In genomic region chr7:114364041-114364440, GRCm38 (mm10) we compare ENCODE assay signal across 11 mouse cellular contexts. TPM values are rescaled to one million over a fixed set of nuclear protein-coding genes. Genes with fewer than 3 reads are reported as not detected.
DNase-seq lines count a peak whose midpoint lies in the region; ATAC-seq lines count a peak whose summit lies in the region.
"Had no signal": no experiment of that assay in that cellular context is flagged by ENCODE, and none has a peak within 500 bp of the region (broad histone marks: within the 10 kb centered on the region; RNA-seq: fewer than 3 reads in every experiment).

No protein-coding gene starts in this region.

- H3K36me3 ChIP-seq in kidney, embryonic 14.5 days (ENCODE audit: control insufficient read depth, insufficient read depth, low read length): no peaks in the 10 kb centered on the region
- H3K36me3 ChIP-seq: hindbrain, embryonic 15.5 days; lung, embryonic 15.5 days had no signal

- H3K4me3 ChIP-seq in kidney, embryonic 14.5 days (ENCODE audit: low read length): no peak overlapping the region
- H3K4me3 ChIP-seq: hindbrain, embryonic 15.5 days; lung, embryonic 15.5 days had no signal

- peak; percentile 42 for DNase-seq in kidney, adult 18-20 months
- DNase-seq in 3T3-L1 (ENCODE audit: low read depth, low spot score): peak; percentile 62
- peak; percentile 6 for DNase-seq in adrenal gland, adult 8-10 months
- peak; percentile 53 for DNase-seq in kidney, postnatal 14 days
- no peak for DNase-seq in neural tube, embryonic 10.5 days (ENCODE audit: extremely low spot score, low spot score)
- no peak for DNase-seq in cerebellum, postnatal 4 days (ENCODE audit: low spot score in 2 of 2)
- DNase-seq: right cerebral cortex, adult 18-20 months; thymus, adult 2 months had no signal

- no peaks in the 10 kb centered on the region for H3K4me1 ChIP-seq in kidney, embryonic 14.5 days (ENCODE audit: control insufficient read depth, insufficient read depth, low read length)
- H3K4me1 ChIP-seq: hindbrain, embryonic 15.5 days; lung, embryonic 15.5 days had no signal

- H3K27ac ChIP-seq in kidney, embryonic 14.5 days (ENCODE audit: low read depth, low read length): no peak overlapping the region
- H3K27ac ChIP-seq: hindbrain, embryonic 15.5 days; lung, embryonic 15.5 days had no signal

- WGBS in kidney, embryonic 14.5 days: 64% methylated on average over 1 of the region's 1 CpGs

- no peak overlapping the region for H3K4me2 ChIP-seq in kidney, embryonic 14.5 days (replicated peaks; ENCODE audit: low read depth, low read length)
- H3K4me2 ChIP-seq: hindbrain, embryonic 15.5 days; lung, embryonic 15.5 days had no signal

- no peak for ATAC-seq in kidney, embryonic 14.5 days (ENCODE audit: low FRiP score, low TSS enrichment)

- H3K9ac ChIP-seq in kidney, embryonic 14.5 days (ENCODE audit: low read depth, low read length): no peak overlapping the region
- H3K9ac ChIP-seq: hindbrain, embryonic 15.5 days; lung, embryonic 15.5 days had no signal

- H3K9me3 ChIP-seq in kidney, embryonic 14.5 days (ENCODE audit: control insufficient read depth, low read length): no peaks in the 10 kb centered on the region
- H3K9me3 ChIP-seq: hindbrain, embryonic 15.5 days; lung, embryonic 15.5 days had no signal

- H3K27me3 ChIP-seq in kidney, embryonic 14.5 days (ENCODE audit: control insufficient read depth, insufficient read depth, low read length): no peaks in the 10 kb centered on the region
- H3K27me3 ChIP-seq: hindbrain, embryonic 15.5 days; lung, embryonic 15.5 days had no signal

RNA-seq across cellular contexts. Expression of gene Pde3b, which starts 51.0 kb away (rescaled TPM):
- polyA plus RNA-seq in kidney, embryonic 14.5 days (2014; fragmentation: Nextera tagmentation; extraction: Ambion mirVana): 7.6 and 10.4 TPM in 2 replicates
- 10 to 100 TPM; 12.1 to 34.9 (median 22.5) TPM for total RNA-seq in adrenal gland, adult 8-10 months (2022)

Comparison
In these comparisons a context has a peak if more than half of its experiments do, and no peak if none do; other contexts are left out.
1. DNase-seq: peak in kidney, adult 18-20 months (single experiment), 3T3-L1 (single experiment), adrenal gland, adult 8-10 months (single experiment) and kidney, postnatal 14 days (single experiment); none in neural tube, embryonic 10.5 days (single experiment) and cerebellum, postnatal 4 days (0 of 2).